Comparison of ENCODE assay signal across 10 mouse cellular contexts in genomic region chr6:71298751-71299150, GRCm38 (mm10). TPM values are rescaled to one million over a fixed set of nuclear protein-coding genes. Genes with fewer than 3 reads are reported as not detected.
DNase-seq lines count a peak whose midpoint lies in the region; ATAC-seq and TF ChIP-seq lines count a peak whose summit lies in the region.
"Had no signal": no experiment of that assay in that cellular context is flagged by ENCODE, and none has a peak within 500 bp of the region (broad histone marks: within the 10 kb centered on the region; RNA-seq: fewer than 3 reads in every experiment).

No protein-coding gene starts in this region.

- no peak for TF ChIP-seq EP300 in MEL (IDR thresholded peaks at IDR 0.05; ENCODE audit: low read depth in 1 of 2, low read length in 2 of 2)

- peak in 2 of 3 experiments; percentile 26 to 27; a peak in 4 of 6 replicates for TF ChIP-seq CTCF in MEL (IDR thresholded peaks at IDR 0.05 in 2 of 3, conservative IDR thresholded peaks at IDR 0.05 in 1 of 3; ENCODE audit: control insufficient read depth in 1 of 3, insufficient read depth in 1 of 3, low read depth in 2 of 3, low read length in 3 of 3, poor library complexity in 1 of 3, severe bottlenecking in 1 of 3)
- peak; percentile 62 for TF ChIP-seq CTCF in midbrain, postnatal 0 days (IDR thresholded peaks at IDR 0.05)

- no peak overlapping the region for H3K4me2 ChIP-seq in hindbrain, embryonic 13.5 days
- H3K4me2 ChIP-seq in midbrain, postnatal 0 days (ENCODE audit: low read depth, low read length, poor library complexity, severe bottlenecking), result no peak overlapping the region
- H3K4me2 ChIP-seq: embryonic facial prominence, embryonic 15.5 days; limb, embryonic 15.5 days had no signal

- no peaks in the 10 kb centered on the region for H3K9me3 ChIP-seq in hindbrain, embryonic 10.5 days
- H3K9me3 ChIP-seq in hindbrain, embryonic 13.5 days, result no peaks in the 10 kb centered on the region
- H3K9me3 ChIP-seq in MEL (replicated peaks; ENCODE audit: insufficient read depth, low read length), result no peaks in the 10 kb centered on the region
- H3K9me3 ChIP-seq in midbrain, postnatal 0 days (ENCODE audit: low read length), result no peaks in the 10 kb centered on the region
- H3K9me3 ChIP-seq: embryonic facial prominence, embryonic 15.5 days; limb, embryonic 15.5 days had no signal

- no peaks in the 10 kb centered on the region for H3K4me1 ChIP-seq in hindbrain, embryonic 10.5 days (replicated peaks)
- no peaks in the 10 kb centered on the region for H3K4me1 ChIP-seq in hindbrain, embryonic 13.5 days (replicated peaks)
- H3K4me1 ChIP-seq in MEL (ENCODE audit: control insufficient read depth in 1 of 2, insufficient read depth in 2 of 2, low read length in 2 of 2), result no peaks in the 10 kb centered on the region
- H3K4me1 ChIP-seq in midbrain, postnatal 0 days (ENCODE audit: insufficient read depth, low read length), result no peaks in the 10 kb centered on the region
- H3K4me1 ChIP-seq: embryonic facial prominence, embryonic 15.5 days; limb, embryonic 15.5 days had no signal

- H3K4me3 ChIP-seq in hindbrain, embryonic 10.5 days, result no peak overlapping the region
- H3K4me3 ChIP-seq in hindbrain, embryonic 13.5 days, result no peak overlapping the region
- H3K4me3 ChIP-seq in MEL (ENCODE audit: control insufficient read depth in 1 of 2, insufficient read depth in 1 of 2, low read depth in 2 of 2, low read length in 2 of 2), result no peak overlapping the region
- H3K4me3 ChIP-seq in midbrain, postnatal 0 days (ENCODE audit: low read depth, low read length), result no peak overlapping the region
- H3K4me3 ChIP-seq: embryonic facial prominence, embryonic 15.5 days; limb, embryonic 15.5 days had no signal

- no peak overlapping the region for H3K27ac ChIP-seq in hindbrain, embryonic 10.5 days
- H3K27ac ChIP-seq in hindbrain, embryonic 13.5 days, result no peak overlapping the region
- no peak overlapping the region for H3K27ac ChIP-seq in MEL (ENCODE audit: control insufficient read depth, low read depth, low read length)
- H3K27ac ChIP-seq in midbrain, postnatal 0 days (ENCODE audit: low read depth, low read length), result no peak overlapping the region
- H3K27ac ChIP-seq: embryonic facial prominence, embryonic 15.5 days; limb, embryonic 15.5 days had no signal

- no peaks in the 10 kb centered on the region for H3K27me3 ChIP-seq in hindbrain, embryonic 10.5 days (ENCODE audit: insufficient read depth, poor library complexity, severe bottlenecking)
- no peaks in the 10 kb centered on the region for H3K27me3 ChIP-seq in hindbrain, embryonic 13.5 days
- peaks cover 2 to 3% of the 10 kb centered on the region in 2 experiments; a peak in 3 of 4 replicates for H3K27me3 ChIP-seq in MEL (ENCODE audit: control insufficient read depth in 1 of 2, insufficient read depth in 2 of 2, low read length in 2 of 2)
- no peaks in the 10 kb centered on the region for H3K27me3 ChIP-seq in midbrain, postnatal 0 days (ENCODE audit: insufficient read depth, low read length)
- H3K27me3 ChIP-seq: embryonic facial prominence, embryonic 15.5 days; limb, embryonic 15.5 days had no signal

- no peak for ATAC-seq in hindbrain, embryonic 13.5 days (ENCODE audit: low FRiP score)
- no peak for ATAC-seq in midbrain, postnatal 0 days (ENCODE audit: low FRiP score)
- no peak for ATAC-seq in erythroid progenitor cell, adult 5-6 weeks (replicated peaks; ENCODE audit: low FRiP score, poor library complexity, severe bottlenecking)

- H3K79me2 ChIP-seq in MEL (ENCODE audit: control insufficient read depth, insufficient read depth, low read length, poor library complexity), result no peaks in the 10 kb centered on the region

- peak; percentile 47 for DNase-seq in hindbrain, embryonic 10.5 days (ENCODE audit: low spot score)
- DNase-seq in 416B (ENCODE audit: low read depth) (peak; percentile 32), MEL (ENCODE audit: low read depth, low spot score) (no peak), adipocyte (ENCODE audit: low spot score) (no peak)
- peak; percentile 65 for DNase-seq in embryo, embryonic 11 days
- peak; percentile 18 for DNase-seq in midbrain, postnatal 0 days (ENCODE audit: low spot score)

- TF ChIP-seq RAD21 in MEL (IDR thresholded peaks at IDR 0.05; ENCODE audit: low read depth, low read length), result peak; percentile 14

- no peak for TF ChIP-seq POLR2A in MEL (IDR thresholded peaks at IDR 0.05; ENCODE audit: control insufficient read depth in 1 of 2, insufficient read depth in 1 of 2, low read depth in 1 of 2, low read length in 2 of 2, poor library complexity in 1 of 2)

- H3K9ac ChIP-seq in hindbrain, embryonic 13.5 days, result no peak overlapping the region
- H3K9ac ChIP-seq in MEL (ENCODE audit: control insufficient read depth, low read depth, low read length, poor library complexity, severe bottlenecking), result no peak overlapping the region
- no peak overlapping the region for H3K9ac ChIP-seq in midbrain, postnatal 0 days (replicated peaks; ENCODE audit: low read length, poor library complexity, severe bottlenecking)
- H3K9ac ChIP-seq: embryonic facial prominence, embryonic 15.5 days; limb, embryonic 15.5 days had no signal

- 34% methylated on average over 3 of the region's 3 CpGs for WGBS in hindbrain, embryonic 10.5 days
- 28% methylated on average over 3 of the region's 3 CpGs for WGBS in hindbrain, embryonic 13.5 days
- 39% methylated on average over 3 of the region's 3 CpGs for WGBS in midbrain, postnatal 0 days

- no peaks in the 10 kb centered on the region for H3K36me3 ChIP-seq in hindbrain, embryonic 10.5 days
- no peaks in the 10 kb centered on the region for H3K36me3 ChIP-seq in hindbrain, embryonic 13.5 days
- H3K36me3 ChIP-seq in MEL (ENCODE audit: control insufficient read depth in 1 of 2, insufficient read depth in 2 of 2, low read length in 2 of 2), result no peaks in the 10 kb centered on the region
- H3K36me3 ChIP-seq in midbrain, postnatal 0 days (ENCODE audit: insufficient read depth, low read length), result no peaks in the 10 kb centered on the region
- H3K36me3 ChIP-seq: embryonic facial prominence, embryonic 15.5 days; limb, embryonic 15.5 days had no signal

TF ChIP-seq in MEL, 35 proteins besides CTCF, POLR2A, EP300 and RAD21:
- TF ChIP-seq SMC3 (IDR thresholded peaks at IDR 0.05; ENCODE audit: low read depth, low read length) (peak; percentile 42; the same call in 1 of the 2 replicates), MEF2A (IDR thresholded peaks at IDR 0.05; ENCODE audit: extremely low read depth, insufficient replicate concordance, low read depth, low read length, poor library complexity, severe bottlenecking) (no peak)
TF ChIP-seq in MEL: peak in this region for 1.

RNA-seq across cellular contexts. Expression of gene Smyd1, which starts 23.3 kb away (rescaled TPM):
- 0.14 and 0.36 TPM in 2 replicates for polyA plus RNA-seq in hindbrain, embryonic 10.5 days (2016; fragmentation: Nextera tagmentation; extraction: Ambion mirVana)
- 0.35 and 0.43 TPM in 2 replicates for polyA plus RNA-seq in hindbrain, embryonic 13.5 days (2015; fragmentation: Nextera tagmentation; extraction: Ambion mirVana)
- total RNA-seq in MEL (2012; rRNA removed), result 0.07 TPM in 1 of 2 replicates, not detected in the other
- polyA plus RNA-seq in MEL (2012; ENCODE audit: insufficient read depth in 1 of 2, insufficient read length in 2 of 2, low read depth in 1 of 2, low replicate concordance in 2 of 2, missing spikeins in 1 of 2), result under 1 TPM in 1 of 2 experiments, not detected in 1; 0.19 TPM
- total RNA-seq in midbrain, postnatal 0 days (2014; rRNA removed), result 1.3 and 1.9 TPM in 2 replicates
- polyA plus RNA-seq in midbrain, postnatal 0 days (2015; fragmentation: Nextera tagmentation; extraction: Ambion mirVana), result 0.30 and 0.36 TPM in 2 replicates
- not detected in 2 replicates for total RNA-seq in erythroid progenitor cell, adult 5-6 weeks (2015; ENCODE audit: low replicate concordance)
- not detected in 2 replicates for total RNA-seq in erythroid progenitor cell, adult 5-6 weeks (2017; ENCODE audit: low replicate concordance)

RNA-seq across cellular contexts. Expression of gene Cd8b1, which starts 23.8 kb away (rescaled TPM):
- polyA plus RNA-seq in hindbrain, embryonic 10.5 days (2016; fragmentation: Nextera tagmentation; extraction: Ambion mirVana), result 0.13 TPM in 1 of 2 replicates, not detected in the other
- 0.10 TPM in 1 of 2 replicates, not detected in the other for polyA plus RNA-seq in hindbrain, embryonic 13.5 days (2015; fragmentation: Nextera tagmentation; extraction: Ambion mirVana)
- total RNA-seq in MEL (2012; rRNA removed), result not detected in 2 replicates
- not detected for polyA plus RNA-seq in MEL (2012; ENCODE audit: insufficient read depth in 1 of 2, insufficient read length in 2 of 2, low read depth in 1 of 2, low replicate concordance in 2 of 2, missing spikeins in 1 of 2)
- not detected in 2 replicates for total RNA-seq in midbrain, postnatal 0 days (2014; rRNA removed)
- polyA plus RNA-seq in midbrain, postnatal 0 days (2015; fragmentation: Nextera tagmentation; extraction: Ambion mirVana), result not detected in 2 replicates
- 0.84 and 1.4 TPM in 2 replicates for total RNA-seq in erythroid progenitor cell, adult 5-6 weeks (2015; ENCODE audit: low replicate concordance)
- total RNA-seq in erythroid progenitor cell, adult 5-6 weeks (2017; ENCODE audit: low replicate concordance), result 0.51 TPM in 1 of 2 replicates, not detected in the other
- polyA plus RNA-seq: embryonic facial prominence, embryonic 15.5 days; limb, embryonic 15.5 days had no signal

RNA-seq across cellular contexts. Expression of gene Krcc1, which starts 27.3 kb away (rescaled TPM):
- 28.4 and 32.8 TPM in 2 replicates for polyA plus RNA-seq in hindbrain, embryonic 10.5 days (2016; fragmentation: Nextera tagmentation; extraction: Ambion mirVana)
- 24.2 and 25.5 TPM in 2 replicates for polyA plus RNA-seq in hindbrain, embryonic 13.5 days (2015; fragmentation: Nextera tagmentation; extraction: Ambion mirVana)
- total RNA-seq in MEL (2012; rRNA removed), result 19.3 and 25.8 TPM in 2 replicates
- 10 to 100 TPM in 1 of 2 experiments, not detected in 1; 31.6 TPM for polyA plus RNA-seq in MEL (2012; ENCODE audit: insufficient read depth in 1 of 2, insufficient read length in 2 of 2, low read depth in 1 of 2, low replicate concordance in 2 of 2, missing spikeins in 1 of 2)
- total RNA-seq in midbrain, postnatal 0 days (2014; rRNA removed), result 11.9 and 13.9 TPM in 2 replicates
- 15.0 and 15.6 TPM in 2 replicates for polyA plus RNA-seq in midbrain, postnatal 0 days (2015; fragmentation: Nextera tagmentation; extraction: Ambion mirVana)
- total RNA-seq in erythroid progenitor cell, adult 5-6 weeks (2015; ENCODE audit: low replicate concordance), result 21.8 and 56.9 TPM in 2 replicates
- 42.4 and 49.0 TPM in 2 replicates for total RNA-seq in erythroid progenitor cell, adult 5-6 weeks (2017; ENCODE audit: low replicate concordance)

Comparison
In these comparisons a context has a peak if more than half of its experiments do, and no peak if none do; other contexts are left out.
1. DNase-seq: peak in hindbrain, embryonic 10.5 days (single experiment), 416B (single experiment), embryo, embryonic 11 days (single experiment) and midbrain, postnatal 0 days (single experiment); none in MEL (single experiment) and adipocyte (single experiment).